Mouse (Mus musculus) hindbrain, postnatal 0 days (tissue): Measurements from ENCODE around the gene Ccna1. TPM values are rescaled to one million over a fixed set of nuclear protein-coding genes. Genes with fewer than 3 reads are reported as not detected.

Experiments
- ATAC-seq: fragments of 200-750 bp; cut with Nextera tagmentation; 2 replicates; pipeline ENCODE4 v1.8.0; 2017; ENCODE audit warnings: mild to moderate bottlenecking, moderate TSS enrichment, moderate library complexity
- DNase-seq: peaks from one replicate; pipeline ENCODE4 v3.0.0-alpha.2; 2015; ENCODE audit warnings: low spot score
- H3K27ac ChIP-seq: fragments of 300-500 bp; sonication (generic); 2 replicates; pipeline ENCODE4 v1.5.1; 2014; ENCODE audit warnings: mild to moderate bottlenecking
- H3K27me3 ChIP-seq: fragments of 300-500 bp; sonication (generic); 2 replicates; pipeline ENCODE4 v1.6.1; 2014; ENCODE audit warnings: low read length, mixed read lengths; ENCODE audit not compliant: insufficient read depth
- H3K36me3 ChIP-seq: fragments of 300-500 bp; sonication (generic); 2 replicates; pipeline ENCODE4 v1.6.1; 2014; ENCODE audit warnings: low read length, mixed read lengths; ENCODE audit not compliant: insufficient read depth
- H3K4me1 ChIP-seq: fragments of 300-500 bp; sonication (generic); 2 replicates; pipeline ENCODE4 v1.6.1; 2014; ENCODE audit warnings: antibody characterized with exemption, low read length, mixed read lengths; ENCODE audit not compliant: insufficient read depth
- H3K4me2 ChIP-seq: fragments of 300-500 bp; sonication (generic); 2 replicates; pipeline ENCODE4 v1.6.1; 2014; ENCODE audit warnings: low read depth, mild to moderate bottlenecking, low read length, moderate library complexity, mixed read lengths
- H3K4me3 ChIP-seq: fragments of 300-500 bp; sonication (generic); 2 replicates; pipeline ENCODE4 v1.5.1; 2014; ENCODE audit warnings: low read length
- H3K9ac ChIP-seq: fragments of 300-500 bp; sonication (generic); replicated peaks from 2 replicates; pipeline ENCODE4 v1.6.1; 2014; ENCODE audit warnings: mild to moderate bottlenecking, low read length, moderate library complexity, mixed read lengths
- H3K9me3 ChIP-seq: fragments of 300-500 bp; sonication (generic); 2 replicates; pipeline ENCODE4 v1.6.1; 2016; ENCODE audit warnings: low read length, mixed read lengths
- CTCF ChIP-seq: IDR thresholded peaks from 2 replicates; pipeline ENCODE4 v1.5.1; 2016; ENCODE audit warnings: antibody characterized with exemption, control low read depth, low read depth
- WGBS: fragments of 180-500 bp; shearing (Covaris S2); extraction: QIAGEN DNeasy Blood & Tissue Kit; methylation state at CpG from one replicate; pipeline ENCODE4 v1.1.7; 2014; 5-methylcytosine and 5-hydroxymethylcytosine counted together
- polyA plus RNA-seq: library from polyadenylated mRNA; unstranded; fragments of >200 nt; fragmentation: Nextera tagmentation; extraction: Ambion mirVana; gene quantifications from 2 replicates; pipeline ENCODE4 v1.2.1, GENCODE M21; 2015
- total RNA-seq: library from RNA; depleted of rRNA; stranded (reverse); fragments of >200 nt; gene quantifications from 2 replicates; pipeline ENCODE4 v1.2.3, GENCODE M21; 2014

The Ccna1 gene
- total and polyA plus RNA-seq, 2 experiments from 2014 or later, result 1.3 to 2.0 TPM

DNA sequence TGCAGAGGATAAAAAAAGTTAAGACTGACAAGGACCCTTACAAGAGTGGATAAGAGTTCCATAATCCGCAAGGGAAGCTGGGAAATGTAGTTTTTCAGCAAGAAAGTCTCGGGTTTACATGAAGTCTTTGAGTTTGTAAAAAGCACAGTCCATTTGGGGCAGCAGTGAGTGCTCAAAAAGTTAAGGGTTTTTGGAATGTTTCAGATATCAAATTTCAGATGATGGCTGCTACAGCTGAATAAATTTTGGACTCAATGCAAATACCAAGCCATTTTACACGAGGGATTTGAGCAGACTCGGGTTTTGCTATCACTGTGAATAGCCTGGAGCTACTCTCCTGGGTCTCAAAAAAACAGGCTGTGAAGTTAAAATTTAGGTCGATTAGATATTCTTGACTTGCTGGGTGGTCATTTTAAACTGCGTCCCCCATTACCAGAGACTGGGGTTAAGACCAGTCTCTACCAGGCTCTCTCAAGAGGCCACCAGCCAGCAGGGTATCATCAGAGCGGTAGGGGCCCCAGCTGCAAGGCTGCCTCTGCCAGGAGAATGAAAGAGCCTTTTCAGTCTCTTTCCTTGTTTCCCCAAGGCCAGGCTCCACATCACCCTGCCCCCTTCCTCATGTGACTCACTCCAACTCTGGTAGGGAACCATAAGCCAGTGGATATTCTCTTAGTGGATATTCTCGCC lies 40.8 kb upstream of the Ccna1 start:
- Histone ChIP-seq H3K9me3 (no peaks in the 10 kb centered on the region), H3K9ac (no peak overlapping the region), H3K27me3 (no peaks in the 10 kb centered on the region), H3K36me3 (no peaks in the 10 kb centered on the region), H3K4me1 (peaks cover 6% of the 10 kb centered on the region; the same call in 1 of the 2 replicates), H3K27ac (peak overlapping the region; percentile 68; the same call in 1 of the 2 replicates), H3K4me2 (no peak overlapping the region), H3K4me3 (no peak overlapping the region)
- peak; percentile 63 for DNase-seq
- 22% methylated on average over 8 of the region's 8 CpGs for WGBS
- ATAC-seq, result peak; percentile 89
- TF ChIP-seq CTCF, result peak; percentile 14; the same call in 1 of the 2 replicates

DNA sequence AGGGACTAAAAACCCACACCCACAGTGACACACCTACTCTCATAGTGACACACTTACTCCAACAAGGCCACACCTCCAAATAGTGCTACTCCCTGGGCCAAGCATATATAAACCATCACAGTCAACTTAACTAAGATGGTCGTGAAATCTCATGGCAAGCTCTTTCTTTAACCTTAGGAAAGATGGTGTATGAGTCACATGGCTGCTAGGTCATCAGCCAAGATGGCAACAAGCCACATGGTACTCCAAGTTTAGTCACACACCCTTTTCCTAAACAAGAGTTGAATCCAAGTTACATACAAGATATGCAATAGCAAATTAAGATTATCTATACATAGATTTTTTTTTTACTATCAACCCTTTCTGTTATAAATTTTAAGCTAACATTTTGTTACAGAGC lies 37.9 kb upstream of the Ccna1 start:
- DNase-seq (no peak), ATAC-seq (no peak)
- Histone ChIP-seq H3K27me3 (no peaks in the 10 kb centered on the region), H3K4me1 (peaks cover 6% of the 10 kb centered on the region; the same call in 1 of the 2 replicates), H3K27ac (no peak overlapping the region), H3K9me3 (no peaks in the 10 kb centered on the region), H3K36me3 (no peaks in the 10 kb centered on the region), H3K9ac (no peak overlapping the region), H3K4me3 (no peak overlapping the region), H3K4me2 (no peak overlapping the region)
- TF ChIP-seq CTCF, result no peak
- 79% methylated on average over 1 of the region's 1 CpGs for WGBS

- 81% methylated on average over 4 of the region's 4 CpGs for WGBS
- Histone ChIP-seq H3K27ac (no peak overlapping the region), H3K36me3 (no peaks in the 10 kb centered on the region), H3K27me3 (no peaks in the 10 kb centered on the region), H3K9me3 (no peaks in the 10 kb centered on the region), H3K4me3 (no peak overlapping the region), H3K4me1 (peaks cover 5% of the 10 kb centered on the region; the same call in 1 of the 2 replicates), H3K4me2 (no peak overlapping the region), H3K9ac (no peak overlapping the region)
- ATAC-seq, result no peak
- DNase-seq, result no peak
- TF ChIP-seq CTCF, result no peak
These were observed 34.0 kb upstream of the Ccna1 start for GRCm38 (mm10) chr3:55089291-55089690.

DNA sequence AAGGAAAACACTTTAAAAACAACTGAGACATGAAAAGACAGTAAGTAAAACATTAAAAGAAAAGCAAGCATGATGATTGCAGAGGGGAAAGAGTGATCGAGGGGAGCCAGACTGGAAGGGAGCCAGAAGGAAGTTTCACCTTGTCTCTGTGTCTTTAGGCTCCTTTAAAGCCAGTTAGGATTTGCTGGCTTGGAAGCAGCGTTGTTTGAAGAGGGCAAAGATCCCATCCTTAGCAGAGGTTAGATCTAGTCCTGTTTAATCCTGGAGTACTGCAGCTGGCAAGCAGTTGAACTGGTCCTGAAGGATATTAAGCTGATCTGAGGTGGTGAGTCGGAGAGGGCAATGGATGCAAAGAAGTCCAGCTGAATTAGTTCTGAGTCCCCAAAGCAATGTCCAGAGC lies 33.5 kb upstream of the Ccna1 start:
- H3K9me3 ChIP-seq, result no peaks in the 10 kb centered on the region
- H3K4me1 ChIP-seq, result peaks cover 5% of the 10 kb centered on the region; the same call in 1 of the 2 replicates
- DNase-seq (no peak), ATAC-seq (no peak)
- H3K9ac ChIP-seq, result no peak overlapping the region
- H3K27me3 ChIP-seq, result no peaks in the 10 kb centered on the region
- WGBS, result 77% methylated on average over 3 of the region's 3 CpGs
- H3K36me3 ChIP-seq, result no peaks in the 10 kb centered on the region
- H3K4me3 ChIP-seq, result no peak overlapping the region
- no peak overlapping the region for H3K27ac ChIP-seq
- no peak overlapping the region for H3K4me2 ChIP-seq
- no peak for TF ChIP-seq CTCF

GRCm38 (mm10) chr3:55088359-55088758 lies 33.1 kb upstream of the Ccna1 start:
- Histone ChIP-seq H3K9me3 (no peaks in the 10 kb centered on the region), H3K27me3 (no peaks in the 10 kb centered on the region), H3K9ac (no peak overlapping the region), H3K4me2 (no peak overlapping the region), H3K36me3 (no peaks in the 10 kb centered on the region), H3K27ac (no peak overlapping the region), H3K4me3 (no peak overlapping the region), H3K4me1 (peaks cover 5% of the 10 kb centered on the region; the same call in 1 of the 2 replicates)
- no peak for TF ChIP-seq CTCF
- ATAC-seq, result no peak
- no peak for DNase-seq
- 67% methylated on average over 4 of the region's 4 CpGs for WGBS

GRCm38 (mm10) chr3:55087360-55087759 lies 32.1 kb upstream of the Ccna1 start:
- Histone ChIP-seq H3K36me3 (no peaks in the 10 kb centered on the region), H3K4me2 (no peak overlapping the region), H3K27ac (no peak overlapping the region), H3K27me3 (no peaks in the 10 kb centered on the region), H3K9me3 (no peaks in the 10 kb centered on the region), H3K4me1 (peaks cover 5% of the 10 kb centered on the region; the same call in 1 of the 2 replicates), H3K9ac (no peak overlapping the region), H3K4me3 (no peak overlapping the region)
- DNase-seq, result peak; percentile 53
- peak; percentile 61 for TF ChIP-seq CTCF
- WGBS, result 56% methylated on average over 4 of the region's 4 CpGs
- no peak; the same call in 1 of the 2 replicates for ATAC-seq

DNA sequence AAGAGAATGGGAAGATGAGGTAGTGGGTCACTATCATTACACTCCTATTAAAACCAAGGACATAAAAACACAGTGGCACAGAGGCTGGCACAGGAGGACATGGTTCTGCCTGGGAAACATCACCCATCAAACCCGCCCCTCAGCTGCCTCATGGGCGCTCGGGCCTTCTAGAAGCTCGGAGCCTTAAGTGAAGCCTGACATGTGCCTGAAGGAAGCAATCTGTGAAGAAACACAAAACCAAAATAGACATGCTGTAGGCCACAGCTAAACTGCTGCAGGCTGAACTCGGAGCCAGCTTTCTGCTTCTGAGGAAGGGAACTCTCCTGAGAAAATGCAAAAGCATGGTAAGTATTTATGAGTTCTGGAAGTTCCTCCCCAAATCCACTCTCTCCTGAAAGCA lies 31.6 kb upstream of the Ccna1 start:
- Histone ChIP-seq H3K9me3 (no peaks in the 10 kb centered on the region), H3K4me3 (no peak overlapping the region), H3K27me3 (no peaks in the 10 kb centered on the region), H3K9ac (no peak overlapping the region), H3K4me2 (no peak overlapping the region), H3K36me3 (no peaks in the 10 kb centered on the region), H3K27ac (no peak overlapping the region), H3K4me1 (peaks cover 5% of the 10 kb centered on the region; the same call in 1 of the 2 replicates)
- WGBS, result 84% methylated on average over 5 of the region's 5 CpGs
- DNase-seq (no peak), ATAC-seq (no peak)
- TF ChIP-seq CTCF, result no peak
